Mouse (Mus musculus) testis, postnatal 10 days (tissue): ENCODE data around the gene Msantd2.

Experiments
- DNase-seq: peaks from one replicate; pipeline ENCODE4 v3.0.0; 2021; ENCODE audit warnings: low spot score

The Msantd2 gene

GRCm38 (mm10) chr9:37541851-37542642, 52.9 kb downstream of the Msantd2 start:
- no peak for DNase-seq

GRCm38 (mm10) chr9:37543869-37544440, 54.8 kb downstream of the Msantd2 start:
- no peak for DNase-seq

GRCm38 (mm10) chr9:37544447-37545165, 55.5 kb downstream of the Msantd2 start:
- peak; percentile 82 for DNase-seq

- no peak for DNase-seq
These were observed 56.1 kb downstream of the Msantd2 start for GRCm38 (mm10) chr9:37545166-37545610.

- no peak for DNase-seq
These were observed 56.8 kb downstream of the Msantd2 start for GRCm38 (mm10) chr9:37545847-37546452.

GRCm38 (mm10) chr9:37546889-37547288, 57.8 kb downstream of the Msantd2 start:
- no peak for DNase-seq

- no peak for DNase-seq
These were observed 61.3 kb downstream of the Msantd2 start for GRCm38 (mm10) chr9:37550435-37550834.

- no peak for DNase-seq
These were observed 62.8 kb downstream of the Msantd2 start for GRCm38 (mm10) chr9:37551751-37552531.

GRCm38 (mm10) chr9:37552536-37553293, 63.6 kb downstream of the Msantd2 start, which contains the start of gene Nrgn:
Gene Nrgn, minus strand, starts transcription at chr9:37552904.
- DNase-seq: peak; percentile 82

- no peak for DNase-seq
These were observed 65.2 kb downstream of the Msantd2 start for GRCm38 (mm10) chr9:37554279-37554678.

- no peak for DNase-seq
These were observed 66.0 kb downstream of the Msantd2 start, which contains the start of gene Siae for GRCm38 (mm10) chr9:37554838-37555748. Gene Siae, plus strand, starts transcription at chr9:37555698.

- no peak for DNase-seq
These were observed 67.2 kb downstream of the Msantd2 start for GRCm38 (mm10) chr9:37556366-37556765.

- no peak for DNase-seq
These were observed 71.5 kb downstream of the Msantd2 start for GRCm38 (mm10) chr9:37560617-37561016.

- DNase-seq: no peak
These were observed 74.7 kb downstream of the Msantd2 start for GRCm38 (mm10) chr9:37563805-37564204.

- no peak for DNase-seq
These were observed 77.9 kb downstream of the Msantd2 start for GRCm38 (mm10) chr9:37567019-37567418.

- DNase-seq: no peak
These were observed 78.3 kb downstream of the Msantd2 start for GRCm38 (mm10) chr9:37567454-37567853.

- no peak for DNase-seq
These were observed 78.9 kb downstream of the Msantd2 start for GRCm38 (mm10) chr9:37567892-37568604.

- DNase-seq: no peak
These were observed 79.6 kb downstream of the Msantd2 start for GRCm38 (mm10) chr9:37568605-37569214.
